Mouse (Mus musculus) thymus, adult 2 months (tissue): ENCODE measurements around the gene Npl. TPM values are rescaled to one million over a fixed set of nuclear protein-coding genes. Genes with fewer than 3 reads are reported as not detected.
"Not testable (repeated sequence)": the region's sequence is repeated elsewhere in the genome, so short reads cannot be mapped to it uniquely, and the experiment has no call there.

Source experiments
- DNase-seq: peaks from one replicate; pipeline ENCODE4 v3.0.0; 2021
- H3K27ac ChIP-seq: fragments of 200-500 bp; 2 replicates; pipeline ENCODE4 v1.5.1; 2012; ENCODE audit warnings: low read length, control low read depth; ENCODE audit not compliant: control insufficient read depth, insufficient read depth
- H3K27me3 ChIP-seq: fragments of 200-500 bp; 2 replicates; pipeline ENCODE4 v1.6.1; 2012; ENCODE audit warnings: mild to moderate bottlenecking, low read length, moderate library complexity, mixed read lengths; ENCODE audit not compliant: control insufficient read depth, insufficient read depth
- H3K36me3 ChIP-seq: fragments of 200-500 bp; 2 replicates; pipeline ENCODE4 v1.6.1; 2012; ENCODE audit warnings: mild to moderate bottlenecking, low read length, moderate library complexity; ENCODE audit not compliant: control insufficient read depth, insufficient read depth
- H3K4me1 ChIP-seq: fragments of 200-500 bp; replicated peaks from 2 replicates; pipeline ENCODE4 v1.6.1; 2012; ENCODE audit warnings: low read length; ENCODE audit not compliant: control insufficient read depth, insufficient read depth
- H3K4me3 ChIP-seq: fragments of 200-500 bp; 2 replicates; pipeline ENCODE4 v1.5.1; 2012; ENCODE audit warnings: mild to moderate bottlenecking, low read length, control low read depth, moderate library complexity; ENCODE audit not compliant: control insufficient read depth, insufficient read depth
- CTCF ChIP-seq: fragments of 200-500 bp; IDR thresholded peaks from 2 replicates; pipeline ENCODE4 v1.5.1; 2012; ENCODE audit warnings: mild to moderate bottlenecking, control low read depth, low read length, moderate library complexity, borderline replicate concordance; ENCODE audit not compliant: control insufficient read depth, poor library complexity, insufficient read depth; ENCODE audit errors: extremely low read depth
- POLR2A ChIP-seq: fragments of 200-500 bp; IDR thresholded peaks from 2 replicates; pipeline ENCODE4 v1.6.1; 2012; ENCODE audit warnings: mild to moderate bottlenecking, low read length, control low read depth, moderate library complexity; ENCODE audit not compliant: control insufficient read depth, poor library complexity, insufficient read depth; ENCODE audit errors: extremely low read depth
- WGBS: fragments of 180-500 bp; shearing (Covaris S2); methylation state at CpG from one replicate; pipeline ENCODE4 v1.1.7; 2018; 5-methylcytosine and 5-hydroxymethylcytosine counted together
- polyA plus RNA-seq: library from polyadenylated mRNA; depleted of rRNA; stranded (reverse); fragments of >200 nt; gene quantifications from 2 replicates; pipeline ENCODE4 v1.2.3, GENCODE M21; 2012

Npl gene
- polyA plus RNA-seq, 1 experiment = 4.1 TPM

- Histone ChIP-seq H3K27ac (no peak overlapping the region), H3K4me1 (peaks cover 5% of the 10 kb centered on the region; the same call in 1 of the 2 replicates), H3K27me3 (no peaks in the 10 kb centered on the region), H3K4me3 (no peak overlapping the region), H3K36me3 (no peaks in the 10 kb centered on the region)
- DNase-seq = no peak
- 97% methylated on average over 2 of the region's 2 CpGs for WGBS
- no peak for TF ChIP-seq POLR2A
Measured at GRCm38 (mm10) chr1:153491345-153491744, 58.5 kb downstream of the Npl start.

- DNase-seq = no peak
Measured at GRCm38 (mm10) chr1:153489963-153490362, 59.9 kb downstream of the Npl start.

GRCm38 (mm10) chr1:153489540-153489939, 60.3 kb downstream of the Npl start:
- Histone ChIP-seq H3K27me3 (no peaks in the 10 kb centered on the region), H3K27ac (no peak overlapping the region), H3K4me3 (no peak overlapping the region), H3K36me3 (no peaks in the 10 kb centered on the region), H3K4me1 (peaks cover 7% of the 10 kb centered on the region; the same call in 1 of the 2 replicates)
- DNase-seq = no peak
- 57% methylated on average over 2 of the region's 2 CpGs for WGBS
- TF ChIP-seq CTCF = no peak
- TF ChIP-seq POLR2A = no peak

More at GRCm38 (mm10) chr1:153489963-153490362, 59.9 kb downstream of the Npl start:
- 95% methylated on average over 4 of the region's 4 CpGs for WGBS
- TF ChIP-seq CTCF (no peak), POLR2A (no peak)
- Histone ChIP-seq H3K4me1 (peaks cover 7% of the 10 kb centered on the region; the same call in 1 of the 2 replicates), H3K36me3 (no peaks in the 10 kb centered on the region), H3K4me3 (no peak overlapping the region), H3K27ac (no peak overlapping the region), H3K27me3 (no peaks in the 10 kb centered on the region)

GRCm38 (mm10) chr1:153489132-153489531, 60.7 kb downstream of the Npl start:
- no peak overlapping the region for H3K4me3 ChIP-seq
- peak overlapping the region; percentile 33 for H3K27ac ChIP-seq
- no peak for TF ChIP-seq CTCF
- no peak for TF ChIP-seq POLR2A
- no peaks in the 10 kb centered on the region for H3K27me3 ChIP-seq
- H3K36me3 ChIP-seq = no peaks in the 10 kb centered on the region
- H3K4me1 ChIP-seq = peaks cover 7% of the 10 kb centered on the region; the same call in 1 of the 2 replicates
- 17% methylated on average over 7 of the region's 7 CpGs for WGBS
- DNase-seq = peak; percentile 38

- WGBS = under 1% methylated on average over 35 of the region's 35 CpGs
- Histone ChIP-seq H3K27me3 (no peaks in the 10 kb centered on the region), H3K4me3 (peak within 1 kb of the TSS; percentile 74), H3K27ac (peak within 1 kb of the TSS; percentile 29), H3K36me3 (peaks cover 3% of the 10 kb centered on the region; the same call in 1 of the 2 replicates), H3K4me1 (peaks cover 7% of the 10 kb centered on the region; the same call in 1 of the 2 replicates)
- TF ChIP-seq CTCF (0 out of 2 replicates have a peak, but pooled peaks have one; percentile 37), POLR2A (peak; percentile 100)
- peak; percentile 99 for DNase-seq
Measured at GRCm38 (mm10) chr1:153487500-153487879, 62.4 kb downstream of the Npl start, which contains the start of gene Dhx9. TSS of gene Dhx9 (minus strand) at chr1:153487660.

- H3K27ac ChIP-seq = peak overlapping the region; percentile 29
- under 1% methylated on average over 64 of the region's 64 CpGs for WGBS
- H3K36me3 ChIP-seq = peaks cover 8% of the 10 kb centered on the region
- peak overlapping the region; percentile 74 for H3K4me3 ChIP-seq
- peaks cover 7% of the 10 kb centered on the region; the same call in 1 of the 2 replicates for H3K4me1 ChIP-seq
- TF ChIP-seq POLR2A (no peak), CTCF (no peak)
- H3K27me3 ChIP-seq = no peaks in the 10 kb centered on the region
- DNase-seq = peak; percentile 75
Measured at GRCm38 (mm10) chr1:153486767-153487499, 62.9 kb downstream of the Npl start.

- not testable (repeated sequence) for H3K4me3 ChIP-seq, DNase-seq, H3K27me3 ChIP-seq, H3K4me1 ChIP-seq, H3K27ac ChIP-seq
- peaks cover 16% of the 10 kb centered on the region for H3K36me3 ChIP-seq
- WGBS = 5% methylated on average over 6 of the region's 6 CpGs
Measured at GRCm38 (mm10) chr1:153486120-153486519, 63.7 kb downstream of the Npl start.
